Mouse (Mus musculus): ENCODE results near the gene Elmo1.

Gene Elmo1

GRCm38 (mm10) chr13:20097006-20097617 is 6.7 kb downstream of the Elmo1 start:
- DNase-seq = no peak

DNA sequence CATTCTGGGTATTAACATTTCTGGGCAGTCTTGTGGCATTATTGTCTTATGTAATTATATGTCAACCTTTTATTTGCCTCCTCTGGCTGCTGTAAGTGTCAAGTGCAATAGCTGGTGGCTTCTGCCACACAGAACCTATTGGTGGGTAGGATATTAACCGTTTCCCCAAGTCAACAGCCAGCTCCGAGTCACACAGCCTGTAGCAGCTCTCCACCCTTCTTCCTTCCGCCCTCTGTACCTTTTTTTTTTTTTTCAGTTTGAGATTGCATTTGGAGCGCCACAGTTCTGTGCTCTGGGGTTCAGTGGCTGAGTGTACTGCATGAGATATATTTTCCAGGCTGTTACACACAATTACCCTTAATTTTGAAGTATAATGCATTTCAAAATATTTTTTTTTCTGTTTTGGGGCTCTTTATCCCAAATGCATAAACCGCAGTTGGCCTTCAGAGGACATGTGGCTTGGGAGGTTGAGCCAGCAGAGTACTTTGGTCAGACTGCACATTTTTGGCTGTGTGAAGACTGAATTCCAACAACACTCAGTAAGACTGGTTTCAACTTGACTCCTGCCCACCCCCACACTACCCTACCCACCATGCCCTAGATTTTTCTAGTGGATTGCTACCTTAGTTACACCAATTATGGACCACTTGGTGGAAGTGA is 7.7 kb downstream of the Elmo1 start:
- no peak for DNase-seq

- DNase-seq = no peak
Measured at GRCm38 (mm10) chr13:20098594-20098965, 8.2 kb downstream of the Elmo1 start.

DNA sequence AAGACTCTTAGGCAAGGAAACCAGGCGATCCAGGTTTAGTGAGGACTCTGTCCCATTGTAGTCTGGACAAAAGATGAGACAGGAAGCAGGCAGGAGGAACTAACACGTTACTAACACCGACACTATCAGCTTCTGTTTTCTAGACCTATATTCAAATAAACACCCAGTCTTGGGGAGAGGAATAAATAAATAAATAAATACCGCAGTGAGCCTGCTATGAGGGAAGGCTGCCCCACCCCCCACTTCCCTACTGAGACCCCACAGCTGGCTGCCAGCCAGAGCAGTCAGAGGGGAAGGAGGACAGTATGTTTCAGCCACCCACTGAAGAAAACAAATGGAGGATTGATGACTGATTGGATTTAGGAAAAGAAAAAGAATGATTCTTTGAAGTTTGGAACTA is 9.2 kb downstream of the Elmo1 start:
- DNase-seq = no peak

- no peak for DNase-seq
Measured at GRCm38 (mm10) chr13:20100357-20100756, 10.0 kb downstream of the Elmo1 start.

GRCm38 (mm10) chr13:20101691-20102090 is 11.3 kb downstream of the Elmo1 start:
- DNase-seq = no peak

DNA sequence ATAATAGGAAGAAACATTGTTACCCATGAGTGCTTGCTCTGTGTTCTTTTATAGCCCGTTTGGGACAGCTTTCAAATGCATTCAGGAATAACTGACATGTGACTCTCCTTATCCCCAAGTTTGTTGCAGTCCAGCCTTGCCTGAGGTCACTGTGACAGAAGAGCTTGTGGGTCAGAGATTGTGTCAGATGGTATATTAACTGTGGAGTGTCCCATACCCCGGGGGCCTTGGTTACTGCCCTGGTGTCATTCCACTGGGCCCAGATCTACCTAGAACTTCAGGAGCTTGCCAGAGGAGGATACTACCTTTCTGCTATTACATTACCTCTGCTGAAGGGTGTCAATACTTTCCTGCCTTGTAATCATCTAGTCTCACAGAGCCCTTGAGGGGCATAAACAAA is 14.4 kb downstream of the Elmo1 start:
- DNase-seq = no peak

GRCm38 (mm10) chr13:20105996-20106395 is 15.6 kb downstream of the Elmo1 start:
- no peak for DNase-seq

GRCm38 (mm10) chr13:20107953-20108498 is 17.6 kb downstream of the Elmo1 start:
- no peak for DNase-seq

DNA sequence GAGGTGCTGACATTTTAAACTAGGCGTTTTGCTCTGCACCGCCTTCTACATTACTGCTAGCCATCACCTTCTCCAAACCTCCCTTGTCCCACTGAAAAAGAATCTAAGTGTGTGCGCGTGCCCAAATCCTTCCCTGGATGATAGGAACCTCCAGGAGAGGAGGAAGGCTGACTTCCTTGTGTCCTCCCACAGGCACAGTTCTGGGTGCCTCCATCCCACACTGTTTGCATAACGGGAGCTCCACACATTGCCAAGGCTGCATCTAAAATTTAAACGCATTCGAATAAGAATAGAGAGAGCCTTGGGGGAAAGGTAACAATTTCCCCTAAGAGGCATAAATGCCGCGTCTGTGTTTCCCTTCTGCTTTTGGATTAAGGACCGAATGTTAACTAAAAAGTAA is 18.6 kb downstream of the Elmo1 start:
- DNase-seq = no peak

DNA sequence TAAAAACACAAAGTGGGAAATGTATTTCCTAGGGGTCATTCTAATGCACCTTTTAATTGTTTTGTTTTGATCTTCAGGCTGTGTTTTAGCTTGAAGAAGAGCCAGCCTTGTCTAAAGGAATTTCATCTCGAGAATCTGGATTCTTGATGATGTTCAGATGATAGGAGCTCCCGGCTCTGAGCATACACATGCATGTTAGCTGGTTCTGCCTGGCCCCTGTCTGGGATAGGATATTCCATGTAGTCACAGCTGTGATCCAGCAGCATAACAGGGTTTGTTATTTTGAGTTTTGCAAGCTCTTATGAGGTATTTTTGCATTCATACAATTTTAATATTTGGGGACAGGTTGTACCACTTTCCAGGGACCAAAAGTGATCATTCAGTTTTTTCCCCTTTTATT is 19.1 kb downstream of the Elmo1 start:
- DNase-seq = no peak

DNA sequence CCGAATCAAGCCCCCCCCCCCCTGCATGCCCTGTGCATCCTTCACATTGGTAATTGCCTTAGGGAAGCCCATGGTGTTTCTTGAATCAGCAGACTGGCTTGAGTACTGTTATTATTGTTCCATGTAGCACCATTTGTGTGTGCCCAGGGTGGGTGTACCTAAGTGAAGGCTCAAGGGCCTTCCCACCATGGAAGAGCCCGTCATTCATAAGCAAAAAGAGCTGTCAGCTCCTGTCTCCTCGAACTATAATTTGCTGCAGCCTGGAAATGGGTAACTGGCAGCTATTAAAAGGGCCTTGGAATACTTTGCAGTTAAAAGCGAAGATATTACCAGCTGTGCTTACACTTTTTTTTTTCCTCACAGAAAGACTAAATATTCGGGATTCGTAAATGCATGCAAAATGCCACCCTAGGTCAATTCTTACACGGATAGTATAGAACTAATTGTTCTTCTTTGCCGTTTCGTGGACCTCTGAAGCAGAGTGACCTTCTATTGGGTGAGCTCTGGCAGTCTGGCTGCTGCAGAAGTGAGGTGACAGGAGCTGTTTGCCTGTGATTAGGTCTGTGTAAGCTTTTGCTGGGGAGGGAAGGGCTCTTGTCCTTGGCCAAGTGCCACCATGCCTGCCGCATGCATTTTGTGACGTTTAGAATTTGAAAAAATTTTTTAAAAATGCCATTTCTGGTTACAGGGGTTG is 19.7 kb downstream of the Elmo1 start:
- DNase-seq = no peak

DNA sequence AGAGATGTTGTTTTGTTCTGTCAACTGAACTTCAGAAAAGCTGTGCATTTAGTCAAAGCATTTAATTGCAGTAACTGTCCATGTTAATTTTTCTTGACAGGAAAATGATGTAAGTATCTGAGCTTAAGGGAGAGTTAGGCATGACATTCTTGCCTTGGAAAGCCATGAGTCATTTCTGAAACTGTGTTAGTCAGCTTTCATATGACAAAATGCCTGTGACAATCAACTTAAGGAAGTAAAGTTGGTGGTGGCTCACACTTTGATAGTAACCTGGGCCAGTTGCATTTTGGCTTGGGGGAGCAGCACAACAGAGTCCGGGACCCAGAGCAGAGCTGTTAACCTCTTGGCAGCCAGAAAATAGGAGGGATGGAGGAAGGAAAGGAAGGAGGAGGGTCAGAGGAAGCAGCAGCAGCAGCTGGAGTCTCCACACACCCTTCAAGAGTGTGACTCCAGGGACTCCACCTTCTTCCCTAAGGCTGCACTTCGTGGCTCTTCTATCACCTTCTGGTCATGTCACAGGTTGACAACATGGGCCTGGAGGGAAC is 20.9 kb downstream of the Elmo1 start:
- DNase-seq = no peak

- DNase-seq = no peak
Measured at GRCm38 (mm10) chr13:20115131-20115907, 24.9 kb downstream of the Elmo1 start.

GRCm38 (mm10) chr13:20116019-20116418 is 25.6 kb downstream of the Elmo1 start:
- no peak for DNase-seq

- no peak for DNase-seq
Measured at GRCm38 (mm10) chr13:20116868-20117510, 26.6 kb downstream of the Elmo1 start.

DNA sequence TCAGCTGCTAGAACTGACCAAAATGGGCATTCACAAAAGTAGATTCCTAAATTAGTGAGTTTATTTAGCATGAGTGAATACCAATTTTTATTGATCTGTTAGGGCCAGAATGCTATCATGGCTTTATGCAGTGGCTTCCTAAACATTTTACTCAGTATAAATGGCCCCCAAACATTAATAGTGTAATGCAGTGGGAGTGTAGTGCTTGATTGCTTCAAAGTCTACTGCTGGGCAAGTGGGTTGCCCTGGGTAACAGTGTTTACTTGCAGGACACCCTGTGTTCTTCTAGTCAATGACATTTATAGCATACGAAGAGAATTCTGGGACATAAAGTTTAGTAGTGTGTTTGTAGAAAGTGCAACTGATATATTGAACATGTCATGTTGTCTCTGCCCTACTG is 27.3 kb downstream of the Elmo1 start:
- DNase-seq = no peak

- no peak for DNase-seq
Measured at GRCm38 (mm10) chr13:20118909-20119308, 28.5 kb downstream of the Elmo1 start.

- no peak for DNase-seq
Measured at GRCm38 (mm10) chr13:20120723-20121122, 30.3 kb downstream of the Elmo1 start.

GRCm38 (mm10) chr13:20121385-20122043 is 31.1 kb downstream of the Elmo1 start:
- no peak for DNase-seq

DNA sequence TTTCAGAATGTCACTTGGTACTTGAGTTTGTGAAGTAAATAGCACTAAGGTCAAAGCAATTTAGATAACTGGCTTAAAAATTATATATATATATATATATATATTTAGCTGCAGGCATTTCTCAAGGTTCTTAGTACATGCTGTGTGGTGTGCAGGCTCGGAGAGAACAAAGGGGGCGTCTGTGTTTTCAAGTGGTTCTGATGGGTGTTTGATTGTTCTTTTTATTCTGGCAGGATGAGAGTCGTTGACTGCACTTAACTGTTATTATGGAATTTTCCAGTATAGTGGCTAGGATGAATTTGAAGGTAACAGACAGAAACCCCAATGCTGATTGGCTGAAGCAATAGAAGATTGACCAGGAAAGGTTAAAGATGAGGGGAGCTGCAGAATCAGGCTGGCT is 33.6 kb downstream of the Elmo1 start:
- DNase-seq = no peak

DNA sequence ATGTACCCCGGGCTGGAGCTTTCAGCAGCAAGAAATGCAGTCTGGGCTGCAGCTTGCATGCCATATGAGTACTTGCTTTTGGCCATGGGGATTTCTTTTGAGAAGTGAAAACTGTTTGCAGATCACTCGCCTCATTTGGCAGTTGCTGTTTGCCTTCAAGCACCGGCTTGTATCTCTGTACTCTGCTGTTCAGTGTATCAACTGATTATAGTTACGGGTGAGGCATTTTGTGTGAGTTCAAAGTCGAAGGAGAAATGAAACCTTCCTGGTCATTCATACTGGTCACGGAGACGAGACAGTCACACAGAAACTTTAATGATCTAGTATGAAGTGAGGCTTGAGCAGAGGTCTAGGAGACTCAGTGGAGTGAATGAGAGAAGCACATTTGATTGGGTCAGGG is 34.6 kb downstream of the Elmo1 start:
- DNase-seq = no peak
